Mouse (Mus musculus) megakaryocyte-erythroid progenitor cell, adult 5-6 weeks (primary cell): ENCODE data around the gene Cdh13. TPM values are rescaled to one million over a fixed set of nuclear protein-coding genes. Genes with fewer than 3 reads are reported as not detected.

Source experiments
- ATAC-seq: replicated peaks from 2 replicates; pipeline ENCODE4 v1.8.0; 2016; ENCODE audit warnings: mild to moderate bottlenecking, inconsistent platforms; ENCODE audit not compliant: severe bottlenecking, poor library complexity, low FRiP score, low TSS enrichment
- total RNA-seq, 2 experiments: library from RNA; stranded (forward) in 1 of 2; stranded (reverse) in 1 of 2; fragments of 200-1000, 215-1000 nt in 1 of 2; fragments of >200 nt in 1 of 2; fragmentation: Nextera tagmentation in 1 of 2; gene quantifications; 2 replicates each; pipeline ENCODE4 v1.2.3; 2014 to 2017

Gene Cdh13
- total RNA-seq, 2 experiments from 2014 or later = not detected

- ATAC-seq = no peak
Observed at GRCm38 (mm10) chr8:119085022-119085421, 801.5 kb downstream of the Cdh13 start.

GRCm38 (mm10) chr8:119098261-119098660, 814.7 kb downstream of the Cdh13 start:
- no peak for ATAC-seq

GRCm38 (mm10) chr8:119102871-119103270, 819.3 kb downstream of the Cdh13 start:
- ATAC-seq = no peak

GRCm38 (mm10) chr8:119109655-119110054, 826.1 kb downstream of the Cdh13 start:
- no peak for ATAC-seq

GRCm38 (mm10) chr8:119112861-119113260, 829.3 kb downstream of the Cdh13 start:
- ATAC-seq = no peak

GRCm38 (mm10) chr8:119121236-119121635, 837.7 kb downstream of the Cdh13 start:
- no peak for ATAC-seq

- no peak for ATAC-seq
Observed at GRCm38 (mm10) chr8:119127841-119128240, 844.3 kb downstream of the Cdh13 start.

GRCm38 (mm10) chr8:119128266-119128665, 844.7 kb downstream of the Cdh13 start:
- ATAC-seq = no peak

- ATAC-seq = no peak
Observed at GRCm38 (mm10) chr8:119156454-119156921, 873.0 kb downstream of the Cdh13 start.

GRCm38 (mm10) chr8:119158628-119159027, 875.1 kb downstream of the Cdh13 start:
- no peak for ATAC-seq

- ATAC-seq = no peak
Observed at GRCm38 (mm10) chr8:119159794-119160193, 876.3 kb downstream of the Cdh13 start.

GRCm38 (mm10) chr8:119164076-119164475, 880.5 kb downstream of the Cdh13 start:
- ATAC-seq = no peak

- no peak for ATAC-seq
Observed at GRCm38 (mm10) chr8:119177226-119177935, 893.8 kb downstream of the Cdh13 start.

- ATAC-seq = no peak
Observed at GRCm38 (mm10) chr8:119180626-119181025, 897.1 kb downstream of the Cdh13 start.

GRCm38 (mm10) chr8:119195695-119196094, 912.2 kb downstream of the Cdh13 start:
- ATAC-seq = no peak

- no peak for ATAC-seq
Observed at GRCm38 (mm10) chr8:119196486-119197150, 913.1 kb downstream of the Cdh13 start.

- ATAC-seq = no peak
Observed at GRCm38 (mm10) chr8:119208567-119208966, 925.0 kb downstream of the Cdh13 start.

GRCm38 (mm10) chr8:119224547-119224946, 941.0 kb downstream of the Cdh13 start:
- no peak for ATAC-seq

GRCm38 (mm10) chr8:119245181-119245580, 961.6 kb downstream of the Cdh13 start:
- ATAC-seq = no peak

GRCm38 (mm10) chr8:119245641-119246040, 962.1 kb downstream of the Cdh13 start:
- ATAC-seq = no peak

- ATAC-seq = no peak
Observed at GRCm38 (mm10) chr8:119254358-119254757, 970.8 kb downstream of the Cdh13 start.
